ENCODE assay signal across 9 mouse cellular contexts in the genomic region with DNA sequence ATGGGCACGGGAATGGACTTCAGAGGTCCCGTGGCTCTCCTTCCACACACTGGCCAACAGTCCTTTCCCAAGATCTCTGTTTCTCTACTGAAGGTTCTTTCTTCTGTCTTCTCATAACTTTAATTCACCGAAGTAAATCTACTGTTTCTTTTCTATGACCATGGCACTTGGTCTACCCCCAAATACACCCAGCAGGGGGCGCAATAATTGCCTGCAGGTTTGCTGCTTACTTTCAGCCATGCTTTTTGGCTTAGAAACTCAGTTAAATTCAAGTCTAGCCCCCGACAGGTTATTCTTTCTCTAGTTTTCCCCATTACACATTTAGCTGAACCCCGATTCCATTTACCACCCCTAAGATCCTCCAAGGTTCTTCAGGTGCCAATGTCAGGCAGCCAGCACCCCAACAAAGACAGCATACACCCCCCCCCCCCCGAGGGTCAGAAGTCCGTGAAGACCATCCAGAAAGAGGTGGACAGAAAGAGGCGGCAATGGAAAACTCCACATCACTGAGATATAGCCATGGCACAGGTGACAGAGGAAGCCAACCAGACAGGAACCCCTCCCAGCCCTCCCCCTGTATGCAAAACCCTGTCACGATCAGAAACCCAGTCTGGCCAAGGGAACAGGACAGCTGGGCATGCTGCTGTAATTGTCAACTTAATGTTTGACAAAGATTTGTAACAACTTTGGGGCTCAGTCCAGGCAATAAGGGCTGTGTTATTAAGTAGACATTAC. TPM values are rescaled to one million over a fixed set of nuclear protein-coding genes. Genes with fewer than 3 reads are reported as not detected.
A peak's percentile ranks its signal among the peaks of the same experiment; 100 is the strongest.
DNase-seq lines count a peak whose midpoint lies in the region; ATAC-seq lines count a peak whose summit lies in the region.
"Had no signal": no experiment of that assay in that cellular context is flagged by ENCODE, and none has a peak within 500 bp of the region (broad histone marks: within the 10 kb centered on the region; RNA-seq: fewer than 3 reads in every experiment).

No protein-coding gene starts in this region.

- 77% methylated on average over 10 of the region's 10 CpGs for WGBS in kidney, embryonic 14.5 days
- WGBS in embryonic facial prominence, embryonic 10.5 days, result 82% methylated on average over 10 of the region's 10 CpGs
- WGBS in limb, embryonic 10.5 days, result 81% methylated on average over 10 of the region's 10 CpGs

- no peak for ATAC-seq in kidney, embryonic 14.5 days (ENCODE audit: low FRiP score, low TSS enrichment)

- no peak overlapping the region for H3K4me3 ChIP-seq in kidney, embryonic 14.5 days (ENCODE audit: low read length)
- no peak overlapping the region for H3K4me3 ChIP-seq in embryonic facial prominence, embryonic 10.5 days
- H3K4me3 ChIP-seq in limb, embryonic 10.5 days, result no peak overlapping the region
- H3K4me3 ChIP-seq: liver, embryonic 15.5 days had no signal

- no peak overlapping the region for H3K27ac ChIP-seq in kidney, embryonic 14.5 days (ENCODE audit: low read depth, low read length)
- H3K27ac ChIP-seq in embryonic facial prominence, embryonic 10.5 days (replicated peaks), result no peak overlapping the region
- H3K27ac ChIP-seq in limb, embryonic 10.5 days, result no peak overlapping the region
- H3K27ac ChIP-seq: liver, embryonic 15.5 days had no signal

- no peaks in the 10 kb centered on the region for H3K9me3 ChIP-seq in kidney, embryonic 14.5 days (ENCODE audit: control insufficient read depth, low read length)
- H3K9me3 ChIP-seq in embryonic facial prominence, embryonic 10.5 days, result no peaks in the 10 kb centered on the region
- no peaks in the 10 kb centered on the region for H3K9me3 ChIP-seq in limb, embryonic 10.5 days (replicated peaks)
- H3K9me3 ChIP-seq: liver, embryonic 15.5 days had no signal

- H3K9ac ChIP-seq in kidney, embryonic 14.5 days (ENCODE audit: low read depth, low read length), result no peak overlapping the region
- H3K9ac ChIP-seq: liver, embryonic 15.5 days had no signal

- no peak overlapping the region for H3K4me2 ChIP-seq in kidney, embryonic 14.5 days (replicated peaks; ENCODE audit: low read depth, low read length)
- H3K4me2 ChIP-seq: liver, embryonic 15.5 days had no signal

- H3K27me3 ChIP-seq in kidney, embryonic 14.5 days (ENCODE audit: control insufficient read depth, insufficient read depth, low read length), result no peaks in the 10 kb centered on the region
- no peaks in the 10 kb centered on the region for H3K27me3 ChIP-seq in embryonic facial prominence, embryonic 10.5 days (replicated peaks; ENCODE audit: low read depth, poor library complexity, severe bottlenecking)
- no peaks in the 10 kb centered on the region for H3K27me3 ChIP-seq in limb, embryonic 10.5 days (ENCODE audit: low read depth, poor library complexity, severe bottlenecking)
- H3K27me3 ChIP-seq: liver, embryonic 15.5 days had no signal

- H3K36me3 ChIP-seq in kidney, embryonic 14.5 days (ENCODE audit: control insufficient read depth, insufficient read depth, low read length), result no peaks in the 10 kb centered on the region
- H3K36me3 ChIP-seq in embryonic facial prominence, embryonic 10.5 days (replicated peaks), result peaks cover 2% of the 10 kb centered on the region
- H3K36me3 ChIP-seq in limb, embryonic 10.5 days, result peaks cover 3% of the 10 kb centered on the region; the same call in 1 of the 2 replicates
- H3K36me3 ChIP-seq: liver, embryonic 15.5 days had no signal

- DNase-seq in kidney, adult 18-20 months, result peak; percentile 61
- DNase-seq in CD8-positive naive resting alpha-beta T cell, adult 2 months (ENCODE audit: low read depth in 2 of 2, low spot score in 2 of 2), result peak; percentile 69 to 80
- peak; percentile 68 for DNase-seq in T-cell, adult 2 months (ENCODE audit: low spot score)
- DNase-seq in embryonic facial prominence, embryonic 10.5 days (ENCODE audit: low spot score), result peak; percentile 46
- peak; percentile 49 for DNase-seq in limb, embryonic 10.5 days (ENCODE audit: low spot score)
- peak; percentile 77 for DNase-seq in right cerebral cortex, postnatal 4 days
- DNase-seq in Muller cell, postnatal 12 days (ENCODE audit: inconsistent ontology term), result no peak

- H3K4me1 ChIP-seq in kidney, embryonic 14.5 days (ENCODE audit: control insufficient read depth, insufficient read depth, low read length), result no peaks in the 10 kb centered on the region
- no peaks in the 10 kb centered on the region for H3K4me1 ChIP-seq in embryonic facial prominence, embryonic 10.5 days
- H3K4me1 ChIP-seq in limb, embryonic 10.5 days, result no peaks in the 10 kb centered on the region

RNA-seq across cellular contexts. Expression of a gene that starts 18.6 kb away (rescaled TPM):
- polyA plus RNA-seq in kidney, embryonic 14.5 days (2014; fragmentation: Nextera tagmentation; extraction: Ambion mirVana), result 143 and 147 TPM in 2 replicates
- polyA plus RNA-seq in embryonic facial prominence, embryonic 10.5 days (2016; fragmentation: Nextera tagmentation; extraction: Ambion mirVana), result 105 and 109 TPM in 2 replicates
- 102 and 115 TPM in 2 replicates for polyA plus RNA-seq in limb, embryonic 10.5 days (2016; fragmentation: Nextera tagmentation; extraction: Ambion mirVana)

RNA-seq across cellular contexts. Expression of a gene that starts 18.6 kb away (rescaled TPM):
- polyA plus RNA-seq in kidney, embryonic 14.5 days (2014; fragmentation: Nextera tagmentation; extraction: Ambion mirVana), result 29.4 and 58.5 TPM in 2 replicates
- polyA plus RNA-seq in embryonic facial prominence, embryonic 10.5 days (2016; fragmentation: Nextera tagmentation; extraction: Ambion mirVana), result 59.2 and 61.7 TPM in 2 replicates
- polyA plus RNA-seq in limb, embryonic 10.5 days (2016; fragmentation: Nextera tagmentation; extraction: Ambion mirVana), result 57.5 and 63.1 TPM in 2 replicates
